Mouse (Mus musculus) leukemia stem cell, adult 10-12 weeks (primary cell): ENCODE measurements around the gene Arhgef19. TPM values are rescaled to one million over a fixed set of nuclear protein-coding genes. Genes with fewer than 3 reads are reported as not detected.

Source experiments
- polyA plus RNA-seq: library from polyadenylated mRNA; stranded (reverse); fragments of >175 nt; gene quantifications from 2 replicates; pipeline ENCODE4 v1.2.3, GENCODE M21; 2012; ENCODE audit warnings: low replicate concordance

The Arhgef19 gene
- polyA plus RNA-seq: not detected in 2 replicates

DNA sequence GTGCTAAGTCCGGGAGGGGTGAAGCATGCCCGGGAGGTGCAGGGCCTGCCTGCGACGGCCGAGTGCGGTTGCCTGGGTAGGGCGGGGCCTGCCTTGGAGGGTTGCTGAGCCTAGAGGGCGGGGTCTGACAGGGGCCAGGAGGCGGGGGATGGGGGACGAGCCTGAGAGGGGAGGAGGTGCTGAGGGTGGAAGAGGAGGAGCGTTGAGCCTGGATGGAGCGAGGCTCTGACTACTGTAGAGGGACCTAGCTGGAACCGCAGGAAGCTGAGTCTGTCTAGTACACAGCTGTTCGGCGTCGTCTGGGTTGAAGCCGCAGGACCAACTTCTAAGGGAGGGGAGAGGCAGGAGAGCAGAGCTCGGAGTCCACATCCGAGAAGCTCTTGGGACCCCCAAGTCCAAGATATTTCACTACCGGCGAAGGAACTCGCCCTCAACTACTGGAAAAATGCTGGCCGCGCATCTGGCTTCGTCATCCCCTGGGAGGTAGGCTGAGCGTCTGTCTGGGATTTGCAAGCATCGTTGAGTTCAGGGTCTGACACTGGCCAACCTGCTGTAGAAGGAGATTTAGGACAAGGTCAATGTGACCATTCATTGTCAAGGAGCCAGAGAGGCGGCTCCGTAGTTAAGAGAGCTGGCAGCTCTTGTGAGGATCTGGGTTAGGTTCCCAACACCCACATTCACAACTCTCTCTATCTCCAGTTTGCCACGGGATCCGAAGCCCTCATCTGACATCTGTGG lies at the start of gene Arhgef19:
Arhgef19 (plus strand) TSS at position 112 of the 738 bp plus-strand sequence.

DNA sequence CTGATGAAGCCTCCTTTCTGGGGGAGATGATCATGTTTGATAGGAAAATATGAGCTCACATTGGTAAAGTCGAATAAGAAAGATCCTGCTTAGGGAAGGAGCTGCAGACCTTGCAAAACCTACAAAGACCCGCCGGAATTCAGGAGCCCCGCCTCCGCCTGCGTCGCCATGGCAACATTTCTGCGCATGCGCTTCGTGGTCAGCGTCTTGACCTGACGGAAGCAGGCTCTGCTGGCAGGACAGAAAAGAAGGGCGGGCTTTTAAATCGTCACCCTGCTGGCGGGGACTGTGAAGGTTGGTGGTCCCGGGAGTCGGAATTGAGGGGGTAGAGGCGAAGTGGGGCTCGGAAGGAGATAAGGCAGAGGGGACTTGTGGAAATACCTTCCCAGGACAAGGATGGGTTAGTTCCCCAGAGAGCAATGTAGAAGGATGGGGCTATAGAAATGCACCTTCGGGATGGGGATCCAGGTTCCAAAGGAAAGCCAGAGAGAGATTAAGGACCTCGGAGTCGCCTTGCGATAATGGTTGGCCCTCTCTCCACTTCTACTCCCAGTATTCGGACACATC lies 25.4 kb upstream of the Arhgef19 start, which contains the start of gene Rsg1:
Rsg1 (plus strand) TSS at position 187 of the 567 bp plus-strand sequence.

DNA sequence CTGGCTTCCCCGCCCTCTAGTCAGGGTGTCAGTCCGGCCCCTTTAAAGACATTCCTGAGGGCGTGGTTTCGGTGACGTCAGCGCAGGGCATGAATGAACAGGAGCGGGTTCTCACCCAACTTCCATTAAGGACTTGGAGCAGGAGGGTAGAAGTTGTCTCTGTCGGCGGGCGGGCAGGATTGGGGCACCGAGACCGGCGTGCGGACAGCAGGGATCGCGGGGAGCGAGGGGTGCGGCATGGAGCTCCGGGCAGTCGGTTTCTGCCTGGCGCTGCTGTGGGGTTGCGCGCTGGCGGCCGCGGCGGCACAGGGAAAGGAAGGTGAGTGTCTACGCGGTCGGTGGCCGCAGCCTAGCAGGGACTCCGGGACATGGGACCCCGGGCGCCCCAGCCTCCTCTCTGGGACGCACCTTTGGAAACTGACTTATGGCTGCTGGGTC lies 61.8 kb downstream of the Arhgef19 start, which contains the start of gene Epha2:
Epha2 (plus strand) TSS at position 125 of the 438 bp plus-strand sequence.

Other genes with a start within 250 kb of the Arhgef19 start
- 0.55 and 0.79 TPM in 2 replicates for gene Mfap2, start 229.1 kb upstream of the Arhgef19 start, polyA plus RNA-seq
- 3.5 and 7.3 TPM in 2 replicates for gene Crocc, start 178.9 kb upstream of the Arhgef19 start, polyA plus RNA-seq
- 323 and 426 TPM in 2 replicates for gene Necap2, start 161.1 kb upstream of the Arhgef19 start, polyA plus RNA-seq
- 0.07 and 0.16 TPM in 2 replicates for gene Spata21, start 151.2 kb upstream of the Arhgef19 start, polyA plus RNA-seq
- gene Szrd1, start 99.7 kb upstream of the Arhgef19 start, polyA plus RNA-seq: 118 and 198 TPM in 2 replicates
- 13.7 and 20.9 TPM in 2 replicates for gene Fbxo42, start 91.6 kb upstream of the Arhgef19 start, polyA plus RNA-seq
- 1.5 and 1.9 TPM in 2 replicates for gene Rsg1, start 25.5 kb upstream of the Arhgef19 start, polyA plus RNA-seq
- gene Epha2, start 61.7 kb downstream of the Arhgef19 start, polyA plus RNA-seq: 0.34 and 0.42 TPM in 2 replicates
- not detected in 2 replicates for gene Fam131c, start 128.7 kb downstream of the Arhgef19 start, polyA plus RNA-seq
- not detected in 2 replicates for gene Clcnka, start 159.2 kb downstream of the Arhgef19 start, polyA plus RNA-seq
- 0.66 TPM in 1 of 2 replicates, not detected in the other for gene Clcnkb, start 176.5 kb downstream of the Arhgef19 start, polyA plus RNA-seq
- gene Hspb7, start 181.3 kb downstream of the Arhgef19 start, polyA plus RNA-seq: not detected in 2 replicates
- not detected in 2 replicates for gene Srarp, start 196.6 kb downstream of the Arhgef19 start, polyA plus RNA-seq
- 33.7 and 37.3 TPM in 2 replicates for gene Zbtb17, start 205.2 kb downstream of the Arhgef19 start, polyA plus RNA-seq